Mouse (Mus musculus) spleen, postnatal 10 days (tissue): ENCODE data around the gene Msi2.

ENCODE experiments used
- DNase-seq, 2 experiments: peaks; one replicate each; pipeline ENCODE4 v3.0.0; 2021 to 2022; ENCODE audit warnings: low spot score in 2 of 2

Gene Msi2

GRCm38 (mm10) chr11:88541666-88542639 lies 176.4 kb downstream of the Msi2 start:
- DNase-seq = no peak

GRCm38 (mm10) chr11:88539637-88540478 lies 178.5 kb downstream of the Msi2 start:
- DNase-seq = no peak

DNA sequence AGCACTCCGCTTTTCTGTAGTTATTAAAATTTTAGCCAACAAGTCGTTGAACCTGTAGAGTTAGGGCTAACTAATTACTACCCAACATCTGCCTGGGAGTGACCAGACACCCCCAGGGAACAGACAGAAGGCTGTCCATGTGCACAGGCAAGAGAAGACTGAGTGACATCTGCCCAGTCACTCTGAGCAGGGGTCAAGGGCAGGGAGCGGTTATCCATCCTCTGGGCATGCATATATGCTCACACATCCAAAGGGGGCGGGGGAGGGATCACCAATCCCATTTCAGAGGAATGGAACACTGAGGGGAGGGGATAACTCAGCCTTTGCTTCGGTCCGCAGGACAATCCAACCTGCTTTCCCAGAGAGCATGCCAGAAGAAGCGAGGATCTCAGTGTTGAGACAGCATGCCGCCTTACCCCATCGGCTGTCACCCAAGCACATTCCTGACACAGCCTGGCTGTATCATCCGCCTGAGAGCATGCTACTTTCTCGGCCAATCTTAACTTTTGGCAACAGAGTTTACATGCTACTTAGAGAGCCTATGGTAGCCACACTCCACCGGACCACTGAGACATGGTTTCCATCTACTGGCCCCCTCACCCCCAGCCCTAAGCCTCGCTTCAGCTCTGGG lies 179.5 kb downstream of the Msi2 start:
- DNase-seq = no peak

DNA sequence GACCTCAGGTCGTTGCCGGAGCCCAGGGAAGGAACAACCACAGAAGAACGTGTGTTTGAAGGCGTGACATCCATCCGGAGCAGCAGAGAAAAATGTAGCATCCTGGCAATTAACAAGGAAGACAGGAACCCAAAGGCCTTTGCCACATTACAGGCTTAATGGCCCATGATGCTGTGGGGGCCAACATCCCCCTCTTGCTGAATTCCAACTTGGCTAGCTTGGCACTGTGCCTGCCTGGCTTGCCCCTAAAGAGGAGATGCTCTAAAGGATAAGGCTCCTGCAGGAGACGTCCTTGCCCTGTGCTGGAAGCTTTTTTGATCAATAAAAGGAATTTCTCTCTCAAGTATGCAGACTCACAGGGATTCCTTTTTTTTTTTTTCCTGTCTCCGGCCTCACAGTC lies 181.0 kb downstream of the Msi2 start:
- DNase-seq = no peak

- no peak for DNase-seq
Observed at GRCm38 (mm10) chr11:88536861-88537260, 181.5 kb downstream of the Msi2 start.

DNA sequence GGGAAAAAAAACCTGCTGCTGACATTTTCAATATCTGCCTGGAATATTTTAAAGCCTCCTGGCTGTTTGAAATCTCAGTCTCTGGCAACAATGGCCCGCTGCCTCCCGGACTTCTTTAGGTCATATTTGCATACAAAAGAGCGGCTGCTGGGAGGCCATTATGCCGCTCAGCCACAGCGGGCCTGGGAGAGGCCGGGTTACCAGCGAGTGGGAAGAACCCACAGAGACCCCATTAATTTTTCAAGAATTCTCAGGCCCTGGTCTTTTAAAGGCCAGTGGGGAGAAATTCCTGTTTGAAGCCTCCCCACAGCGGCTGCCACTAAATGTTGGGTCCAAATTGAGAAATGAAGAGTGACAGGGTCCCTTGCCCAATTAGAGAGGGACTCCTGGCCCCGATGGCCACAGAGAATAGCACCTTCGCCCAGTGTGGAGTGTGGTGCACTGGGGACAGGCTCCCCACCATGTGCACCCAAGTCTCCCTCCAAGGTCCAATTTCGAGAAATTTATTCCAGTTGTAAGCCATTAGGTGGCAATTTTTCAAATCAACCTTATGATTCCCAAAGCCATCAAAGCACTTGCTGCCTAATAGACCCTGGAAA lies 183.9 kb downstream of the Msi2 start:
- DNase-seq = no peak

DNA sequence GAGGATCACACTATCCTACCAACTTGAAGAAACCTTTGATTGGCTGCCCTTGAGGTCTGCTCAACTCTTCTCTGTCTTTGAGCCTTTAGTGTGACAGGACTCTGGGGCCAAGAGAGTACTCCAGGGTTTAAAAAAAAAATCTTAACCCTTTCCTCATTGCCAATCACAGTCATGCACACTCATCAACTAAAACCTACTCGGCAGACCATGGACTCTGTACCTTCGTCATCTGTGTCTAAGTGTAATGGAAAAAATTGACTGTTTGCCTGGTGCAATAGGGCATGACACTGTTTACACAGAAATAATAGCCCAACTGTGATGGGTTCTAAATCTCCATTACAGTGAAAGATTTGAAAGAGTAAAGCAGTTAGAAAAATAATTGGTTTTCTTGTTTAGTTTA lies 186.3 kb downstream of the Msi2 start:
- no peak for DNase-seq

DNA sequence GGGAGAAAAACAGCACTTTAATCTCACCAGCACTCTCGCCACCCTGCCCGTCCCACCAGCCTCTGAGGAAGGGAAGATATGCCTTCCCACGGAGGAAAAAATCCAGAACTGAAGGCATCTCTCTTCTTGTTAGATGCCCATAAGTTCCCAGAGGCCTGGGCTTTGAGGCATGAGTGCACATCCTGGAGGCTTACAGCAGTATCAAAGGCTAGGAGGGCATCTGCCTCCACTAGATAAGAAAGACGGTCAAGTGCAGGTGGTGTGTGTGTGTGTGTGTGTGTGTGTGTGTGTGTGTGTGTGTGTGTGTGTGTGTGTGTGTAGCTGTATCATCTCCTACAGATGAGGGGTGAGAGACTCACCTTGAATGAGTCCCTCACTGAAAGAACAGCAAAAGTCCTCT lies 188.3 kb downstream of the Msi2 start:
- DNase-seq = no peak

- no peak for DNase-seq
Observed at GRCm38 (mm10) chr11:88528522-88529101, 189.7 kb downstream of the Msi2 start.

DNA sequence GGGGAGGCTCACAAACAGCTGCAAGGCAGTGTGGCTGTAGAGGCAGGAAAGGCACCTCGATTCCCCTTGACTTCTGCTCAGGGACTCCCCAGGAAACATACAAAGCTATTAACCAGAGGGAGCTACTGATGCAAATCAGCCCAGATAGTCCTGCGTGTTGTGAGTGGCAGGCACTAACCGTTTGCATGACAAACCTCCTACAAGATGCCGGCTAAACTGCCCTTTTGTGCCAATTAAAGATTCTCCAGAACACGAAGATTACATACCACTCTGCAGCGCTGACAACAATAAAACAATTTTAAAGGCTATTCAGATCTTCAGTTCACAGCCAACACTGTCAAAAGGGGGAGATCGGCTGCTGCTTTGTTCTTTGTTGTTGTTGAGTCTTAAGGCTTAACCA lies 191.6 kb downstream of the Msi2 start:
- DNase-seq = no peak

DNA sequence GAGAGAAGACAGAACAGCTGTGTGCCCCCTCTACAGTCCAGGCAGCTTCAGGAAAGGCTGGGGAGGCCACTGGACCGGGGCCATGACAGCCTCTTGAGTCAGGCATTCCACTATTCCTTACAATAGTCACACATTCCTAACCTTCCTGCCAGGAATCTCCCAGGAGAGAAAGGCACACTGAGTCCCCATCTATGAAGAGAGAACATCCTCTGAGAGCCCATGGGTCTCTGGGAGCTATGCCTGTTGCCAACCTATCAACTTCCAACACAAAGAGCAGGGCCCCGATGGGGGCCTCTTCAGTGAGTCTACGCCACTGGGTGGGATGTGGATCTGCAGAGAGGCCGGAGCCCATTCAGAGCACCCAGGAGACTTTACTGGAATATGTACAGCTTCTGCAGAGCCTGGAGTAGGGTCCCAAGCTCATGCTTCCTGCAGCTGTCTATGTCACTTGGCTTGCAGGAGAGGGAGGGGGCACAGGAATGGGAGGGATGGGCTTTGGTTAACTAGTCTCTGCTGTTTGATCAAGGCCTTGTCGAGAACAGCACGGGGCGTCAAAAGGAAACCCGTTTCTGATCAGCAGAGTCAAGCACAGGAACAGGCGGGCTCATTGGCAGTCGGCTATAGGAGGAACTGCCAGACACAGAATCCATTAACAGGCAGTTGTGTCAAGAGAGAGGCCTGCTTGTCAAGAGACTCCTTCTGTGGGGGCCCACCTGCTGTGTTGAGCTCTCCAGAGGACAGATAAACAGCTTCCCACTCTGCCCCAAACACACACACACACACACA lies 193.3 kb downstream of the Msi2 start:
- no peak for DNase-seq

DNA sequence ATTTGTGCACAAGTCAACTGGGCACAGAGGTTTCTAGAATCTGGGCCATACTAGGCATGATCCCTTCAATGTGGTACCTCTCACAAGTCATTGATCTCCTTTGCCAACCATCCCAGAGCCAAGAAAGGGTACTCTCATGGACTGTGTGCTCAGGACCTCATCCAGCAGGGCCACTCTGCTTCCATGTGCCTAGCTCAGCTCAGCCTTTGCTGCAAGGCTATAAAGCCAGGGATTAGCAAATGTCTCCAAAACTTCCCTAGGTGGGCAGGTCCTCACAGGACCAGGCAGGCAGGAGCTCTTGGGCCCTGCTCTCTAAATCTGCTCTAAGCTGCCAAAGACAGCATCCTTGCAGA lies 193.9 kb downstream of the Msi2 start:
- DNase-seq = no peak

DNA sequence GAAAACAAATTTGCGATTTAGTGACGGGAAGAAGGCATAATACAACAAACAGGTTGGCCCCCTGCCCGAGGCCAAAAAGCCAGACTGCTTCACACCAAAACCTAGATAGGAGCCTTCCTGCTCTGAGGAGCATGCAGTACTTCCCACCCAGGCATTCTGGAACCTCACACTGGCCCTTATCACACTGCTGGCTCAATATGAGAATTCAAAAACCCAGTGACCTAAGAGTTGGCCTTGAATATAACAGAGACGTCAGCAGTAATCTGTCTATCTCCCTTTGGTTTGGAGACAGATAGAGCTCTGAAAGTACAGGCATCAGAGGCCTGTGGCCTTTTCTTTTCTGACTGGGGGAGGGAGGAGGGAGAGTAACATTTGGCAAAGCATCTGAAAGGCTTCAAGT lies 194.4 kb downstream of the Msi2 start:
- DNase-seq = no peak

DNA sequence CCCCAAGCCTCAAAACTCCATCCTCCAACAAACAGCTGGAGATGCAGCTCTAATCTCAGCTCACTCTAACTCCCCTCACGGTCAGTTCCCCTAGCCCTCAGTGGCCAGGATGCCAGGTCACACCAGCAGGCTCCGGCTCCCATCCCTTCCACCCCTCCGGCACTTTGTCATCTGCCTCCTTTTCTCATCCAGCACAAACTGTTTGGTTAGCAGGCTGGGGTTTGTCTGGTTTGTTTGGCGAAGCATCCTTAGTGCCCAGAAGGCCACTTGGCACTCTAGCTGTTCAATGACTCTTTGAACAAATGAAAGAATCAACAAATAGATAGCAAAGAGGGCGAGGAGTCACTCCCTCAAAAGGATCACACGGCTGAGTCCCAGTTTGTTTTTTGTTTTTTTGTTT lies 194.8 kb downstream of the Msi2 start:
- no peak for DNase-seq

- DNase-seq = no peak
Observed at GRCm38 (mm10) chr11:88522114-88522513, 196.2 kb downstream of the Msi2 start.

DNA sequence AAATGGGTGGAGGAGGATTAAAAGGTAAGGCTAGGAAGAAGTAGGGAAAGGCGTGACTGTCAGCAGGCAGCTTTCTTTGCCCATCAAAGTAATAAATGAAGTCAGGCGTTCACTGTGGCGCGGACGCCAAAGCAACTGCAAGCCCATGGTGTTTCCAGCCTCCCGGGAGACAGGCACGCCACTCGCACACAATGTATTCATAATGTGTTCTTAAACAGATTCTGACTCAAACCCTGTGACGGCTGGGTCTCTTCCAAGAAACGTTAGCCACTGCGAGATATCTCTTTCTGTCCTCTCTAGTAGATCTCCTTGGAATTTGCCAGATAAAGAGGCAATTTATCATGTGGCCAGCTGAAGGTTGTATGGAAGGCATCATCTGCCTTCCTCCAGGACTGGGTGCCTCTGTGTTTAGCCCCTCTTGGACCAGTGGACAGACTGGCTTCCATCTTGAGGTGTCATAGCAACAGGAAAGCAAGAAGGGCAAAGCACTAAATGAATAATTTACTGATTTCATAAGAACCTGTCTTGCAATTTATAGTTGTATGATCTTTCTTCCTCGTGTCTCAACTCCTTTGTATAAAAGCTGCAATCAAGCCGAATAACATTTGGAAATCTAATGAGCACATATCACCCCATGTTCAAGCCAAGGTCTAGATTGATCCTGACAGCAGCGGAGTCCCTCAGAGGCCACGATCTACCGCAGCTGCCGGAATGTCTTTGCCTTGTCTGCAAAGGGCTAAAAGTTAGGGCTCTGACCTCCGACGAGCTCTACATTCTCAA lies 197.2 kb downstream of the Msi2 start:
- no peak for DNase-seq

GRCm38 (mm10) chr11:88518361-88518760 lies 200.0 kb downstream of the Msi2 start:
- no peak for DNase-seq

DNA sequence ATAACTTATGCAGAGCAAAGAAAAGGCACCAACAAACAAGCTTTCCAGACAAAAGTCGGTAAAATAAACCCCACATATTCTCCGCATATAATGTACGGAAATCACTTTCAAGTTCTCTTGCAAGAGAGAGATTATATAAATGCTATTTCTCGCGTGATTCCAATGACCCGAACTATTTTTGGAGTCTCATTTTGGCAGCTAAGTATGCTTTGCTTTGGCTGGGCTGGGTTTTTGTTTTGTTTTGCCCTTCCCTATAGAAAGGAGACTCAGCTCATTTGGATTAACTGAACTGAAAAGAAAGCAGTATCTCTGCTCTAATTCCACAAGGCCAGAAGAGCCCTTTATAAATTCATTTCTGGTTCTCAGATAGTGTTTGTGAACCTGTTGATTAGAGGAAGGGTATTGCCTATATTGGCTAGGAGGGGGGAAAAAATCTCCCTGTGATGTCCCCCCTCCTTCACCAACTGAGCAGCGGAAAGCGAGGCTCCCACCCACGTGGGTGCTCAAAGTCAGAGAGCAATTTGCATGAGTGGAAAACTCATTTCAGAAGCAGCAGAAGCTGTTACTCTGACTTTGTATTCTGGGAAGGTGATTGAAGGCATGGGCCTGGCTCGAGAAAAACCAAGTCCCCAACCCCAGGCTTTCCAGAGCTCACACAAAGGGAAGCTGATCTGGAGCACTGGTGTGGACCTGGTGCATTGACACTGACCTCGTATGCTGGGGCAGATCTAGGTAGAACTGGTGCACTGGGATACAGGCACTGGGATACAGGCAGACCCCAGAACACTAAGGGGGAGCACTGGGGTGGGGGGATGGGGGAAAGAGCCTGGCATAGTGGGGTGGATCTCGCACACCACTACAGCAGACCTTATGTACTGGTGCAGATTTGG lies 201.5 kb downstream of the Msi2 start:
- DNase-seq = no peak
